Mouse (Mus musculus) gastrocnemius, adult 2 months (tissue): ENCODE results near the gene Slc35b2. TPM values are rescaled to one million over a fixed set of nuclear protein-coding genes. Genes with fewer than 3 reads are reported as not detected.

ENCODE experiments used
- DNase-seq: peaks from one replicate; pipeline ENCODE4 v3.0.0; 2022
- H3K27ac ChIP-seq: fragments of 200-600 bp; 2 replicates; pipeline ENCODE4 v1.8.1; 2022; ENCODE audit warnings: mild to moderate bottlenecking
- H3K4me3 ChIP-seq: fragments of 200-600 bp; 2 replicates; pipeline ENCODE4 v1.8.1; 2022; ENCODE audit warnings: mild to moderate bottlenecking, moderate library complexity
- CTCF ChIP-seq: fragments of 200-600 bp; IDR thresholded peaks from 2 replicates; pipeline ENCODE4 v1.8.1; 2022; ENCODE audit warnings: antibody characterized with exemption, mild to moderate bottlenecking, moderate library complexity
- intact Hi-C: fragments of 180-260 bp; cut with DNase I; formaldehyde crosslinking; loops from one replicate; pipeline ENCODE4 v1.15.1; 2025
- total RNA-seq, 2 experiments: library from RNA; stranded (reverse); gene quantifications; 2 replicates each; pipeline ENCODE4 v1.2.3; 2021

Slc35b2 gene
- total RNA-seq, 2 experiments from 2014 or later = 16.0 to 17.3 TPM

- intact Hi-C loops = no loop called here
- peak; percentile 8; the same call in 1 of the 2 replicates for TF ChIP-seq CTCF
- Histone ChIP-seq H3K4me3 (peak overlapping the region; percentile 72), H3K27ac (no peak overlapping the region)
- no peak for DNase-seq
These were observed 14.8 kb upstream of the Slc35b2 start for GRCm38 (mm10) chr17:45548541-45549512.

GRCm38 (mm10) chr17:45549617-45550181 is 14.0 kb upstream of the Slc35b2 start, which contains the start of gene Tmem151b:
TSS of gene Tmem151b (minus strand) at chr17:45549677.
- intact Hi-C loops = no loop called here
- TF ChIP-seq CTCF = no peak
- DNase-seq = no peak
- no peak within 1 kb of the TSS for H3K27ac ChIP-seq
- H3K4me3 ChIP-seq = peak within 1 kb of the TSS; percentile 72

GRCm38 (mm10) chr17:45550253-45550652 is 13.4 kb upstream of the Slc35b2 start:
- DNase-seq = no peak
- Histone ChIP-seq H3K4me3 (no peak overlapping the region), H3K27ac (no peak overlapping the region)
- TF ChIP-seq CTCF = no peak
- intact Hi-C loops = no loop called here

- intact Hi-C loops = no loop called here
- no peak overlapping the region for H3K4me3 ChIP-seq
- no peak for TF ChIP-seq CTCF
- no peak for DNase-seq
- H3K27ac ChIP-seq = no peak overlapping the region
These were observed 12.4 kb upstream of the Slc35b2 start for GRCm38 (mm10) chr17:45551249-45551796.

- intact Hi-C loops = loop anchor here (1.0 kb wide), 2 partner anchors 36 to 74 kb away; no protein-coding TSS in a partner anchor
- Histone ChIP-seq H3K27ac (no peak overlapping the region), H3K4me3 (no peak overlapping the region)
- TF ChIP-seq CTCF = peak; percentile 92
- DNase-seq = peak; percentile 78
These were observed 11.7 kb upstream of the Slc35b2 start for GRCm38 (mm10) chr17:45551816-45552451.

- H3K4me3 ChIP-seq = no peak overlapping the region
- no peak overlapping the region for H3K27ac ChIP-seq
- intact Hi-C loops = no loop called here
- TF ChIP-seq CTCF = no peak
- DNase-seq = no peak
These were observed 10.6 kb upstream of the Slc35b2 start for GRCm38 (mm10) chr17:45553065-45553464.

GRCm38 (mm10) chr17:45554420-45554819 is 9.3 kb upstream of the Slc35b2 start:
- no peak for DNase-seq
- no peak for TF ChIP-seq CTCF
- Histone ChIP-seq H3K27ac (no peak overlapping the region), H3K4me3 (no peak overlapping the region)
- intact Hi-C loops = no loop called here

GRCm38 (mm10) chr17:45555452-45556106 is 8.1 kb upstream of the Slc35b2 start, which contains the start of gene Nfkbie:
TSS of gene Nfkbie (plus strand) at chr17:45555703.
- Histone ChIP-seq H3K27ac (peak within 1 kb of the TSS; percentile 71), H3K4me3 (peak within 1 kb of the TSS; percentile 72)
- TF ChIP-seq CTCF = no peak
- peak; percentile 95 for DNase-seq
- intact Hi-C loops = no loop called here

- intact Hi-C loops = no loop called here
- Histone ChIP-seq H3K27ac (peak overlapping the region; percentile 71), H3K4me3 (peak overlapping the region; percentile 72)
- no peak for TF ChIP-seq CTCF
- DNase-seq = no peak
These were observed 7.6 kb upstream of the Slc35b2 start for GRCm38 (mm10) chr17:45556107-45556489.

- TF ChIP-seq CTCF = no peak
- Histone ChIP-seq H3K27ac (peak overlapping the region; percentile 71; the same call in 1 of the 2 replicates), H3K4me3 (peak overlapping the region; percentile 72)
- no peak for DNase-seq
- intact Hi-C loops = no loop called here
These were observed 7.0 kb upstream of the Slc35b2 start for GRCm38 (mm10) chr17:45556514-45557245.

GRCm38 (mm10) chr17:45557246-45557824 is 6.3 kb upstream of the Slc35b2 start:
- no peak for TF ChIP-seq CTCF
- intact Hi-C loops = no loop called here
- H3K4me3 ChIP-seq = peak overlapping the region; percentile 72
- no peak overlapping the region for H3K27ac ChIP-seq
- DNase-seq = no peak
